In genomic region chrX:10485664-10486211, GRCm38 (mm10) we compare ENCODE assay signal across 8 mouse cellular contexts. TPM values are rescaled to one million over a fixed set of nuclear protein-coding genes. Genes with fewer than 3 reads are reported as not detected.
A peak's percentile ranks its signal among the peaks of the same experiment; 100 is the strongest.
DNase-seq lines count a peak whose midpoint lies in the region; ATAC-seq and TF ChIP-seq lines count a peak whose summit lies in the region.

No protein-coding gene starts in this region.

- WGBS in thymus, adult 2 months = 4% methylated on average over 27 of the region's 27 CpGs
- WGBS in embryonic facial prominence, embryonic 14.5 days = 17% methylated on average over 23 of the region's 27 CpGs
- 13% methylated on average over 27 of the region's 27 CpGs for whole genome bisulfite sequencing in heart, embryonic 10.5 days
- WGBS in kidney, embryonic 15.5 days = 12% methylated on average over 27 of the region's 27 CpGs
- WGBS in limb, embryonic 15.5 days = 22% methylated on average over 27 of the region's 27 CpGs

- no peaks in the 10 kb centered on the region for H3K9me3 ChIP-seq in embryonic facial prominence, embryonic 14.5 days (ENCODE audit: control insufficient read depth, low read length)
- no peaks in the 10 kb centered on the region for H3K9me3 ChIP-seq in heart, embryonic 10.5 days
- H3K9me3 ChIP-seq in kidney, embryonic 15.5 days (replicated peaks) = no peaks in the 10 kb centered on the region
- H3K9me3 ChIP-seq in limb, embryonic 15.5 days = no peaks in the 10 kb centered on the region

- no peaks in the 10 kb centered on the region for H3K27me3 ChIP-seq in thymus, adult 2 months (ENCODE audit: control insufficient read depth, insufficient read depth, low read length)
- no peaks in the 10 kb centered on the region for H3K27me3 ChIP-seq in embryonic facial prominence, embryonic 14.5 days (replicated peaks; ENCODE audit: control insufficient read depth, insufficient read depth, low read length)
- H3K27me3 ChIP-seq in heart, embryonic 10.5 days (ENCODE audit: insufficient read depth, poor library complexity, severe bottlenecking) = peaks cover 15% of the 10 kb centered on the region; the same call in 1 of the 2 replicates
- peaks cover 10% of the 10 kb centered on the region; the same call in 1 of the 2 replicates for H3K27me3 ChIP-seq in kidney, embryonic 15.5 days
- no peaks in the 10 kb centered on the region for H3K27me3 ChIP-seq in limb, embryonic 15.5 days
- H3K27me3 ChIP-seq in myocyte (ENCODE audit: control insufficient read depth, insufficient read depth, insufficient read length) = no peaks in the 10 kb centered on the region

- H3ac ChIP-seq in myocyte (ENCODE audit: control insufficient read depth, insufficient read length) = no peak overlapping the region

- no peak for TF ChIP-seq CTCF in thymus, adult 2 months (IDR thresholded peaks at IDR 0.05; ENCODE audit: borderline replicate concordance, control insufficient read depth, extremely low read depth, insufficient read depth, low read length, poor library complexity)

- peak overlapping the region; percentile 61 for H3K4me2 ChIP-seq in embryonic facial prominence, embryonic 14.5 days (ENCODE audit: low read depth, low read length)
- H3K4me2 ChIP-seq in kidney, embryonic 15.5 days = peak overlapping the region; percentile 71
- H3K4me2 ChIP-seq in limb, embryonic 15.5 days = peak overlapping the region; percentile 59
- H3K4me2 ChIP-seq in myocyte (ENCODE audit: low read depth) = peak overlapping the region; percentile 65

- ATAC-seq in embryonic facial prominence, embryonic 14.5 days (ENCODE audit: low read depth) = peak; percentile 85
- ATAC-seq in kidney, embryonic 15.5 days (replicated peaks; ENCODE audit: low FRiP score) = peak; percentile 87
- ATAC-seq in limb, embryonic 15.5 days (ENCODE audit: insufficient number of reproducible peaks, low FRiP score, low TSS enrichment, low read depth) = no peak

- H3K4me1 ChIP-seq in thymus, adult 2 months (replicated peaks; ENCODE audit: control insufficient read depth, insufficient read depth, low read length) = no peaks in the 10 kb centered on the region
- no peaks in the 10 kb centered on the region for H3K4me1 ChIP-seq in embryonic facial prominence, embryonic 14.5 days (ENCODE audit: control insufficient read depth, insufficient read depth, low read length)
- H3K4me1 ChIP-seq in heart, embryonic 10.5 days = no peaks in the 10 kb centered on the region
- H3K4me1 ChIP-seq in kidney, embryonic 15.5 days = no peaks in the 10 kb centered on the region
- H3K4me1 ChIP-seq in limb, embryonic 15.5 days = no peaks in the 10 kb centered on the region

- no peaks in the 10 kb centered on the region for H3K36me3 ChIP-seq in thymus, adult 2 months (ENCODE audit: control insufficient read depth, insufficient read depth, low read length)
- H3K36me3 ChIP-seq in embryonic facial prominence, embryonic 14.5 days (ENCODE audit: control insufficient read depth, insufficient read depth, low read length) = no peaks in the 10 kb centered on the region
- no peaks in the 10 kb centered on the region for H3K36me3 ChIP-seq in heart, embryonic 10.5 days
- no peaks in the 10 kb centered on the region for H3K36me3 ChIP-seq in kidney, embryonic 15.5 days
- H3K36me3 ChIP-seq in limb, embryonic 15.5 days = no peaks in the 10 kb centered on the region
- no peaks in the 10 kb centered on the region for H3K36me3 ChIP-seq in myocyte (ENCODE audit: control insufficient read depth, insufficient read depth)

- H3K27ac ChIP-seq in thymus, adult 2 months (ENCODE audit: control insufficient read depth, insufficient read depth, low read length) = no peak overlapping the region
- peak overlapping the region; percentile 48 for H3K27ac ChIP-seq in embryonic facial prominence, embryonic 14.5 days (replicated peaks; ENCODE audit: low read depth, low read length)
- H3K27ac ChIP-seq in heart, embryonic 10.5 days = peak overlapping the region; percentile 82
- no peak overlapping the region for H3K27ac ChIP-seq in kidney, embryonic 15.5 days
- no peak overlapping the region for H3K27ac ChIP-seq in limb, embryonic 15.5 days

- no peaks in the 10 kb centered on the region for H3K79me2 ChIP-seq in myocyte (ENCODE audit: control insufficient read depth, insufficient read depth)

- H3K9ac ChIP-seq in embryonic facial prominence, embryonic 14.5 days (ENCODE audit: low read depth, low read length) = peak overlapping the region; percentile 62
- peak overlapping the region; percentile 40 for H3K9ac ChIP-seq in kidney, embryonic 15.5 days
- peak overlapping the region; percentile 28; the same call in 1 of the 2 replicates for H3K9ac ChIP-seq in limb, embryonic 15.5 days

- H3K4me3 ChIP-seq in thymus, adult 2 months (ENCODE audit: control insufficient read depth, insufficient read depth, low read length) = peak overlapping the region; percentile 11; the same call in 1 of the 2 replicates
- peak overlapping the region; percentile 49 for H3K4me3 ChIP-seq in embryonic facial prominence, embryonic 14.5 days (ENCODE audit: low read depth, low read length)
- H3K4me3 ChIP-seq in heart, embryonic 10.5 days = peak overlapping the region; percentile 63
- H3K4me3 ChIP-seq in kidney, embryonic 15.5 days (replicated peaks) = peak overlapping the region; percentile 54
- H3K4me3 ChIP-seq in limb, embryonic 15.5 days = peak overlapping the region; percentile 50
- peak overlapping the region; percentile 24 for H3K4me3 ChIP-seq in myocyte

- peak; percentile 4 for DNase-seq in thymus, adult 2 months
- DNase-seq in thymus, postnatal 10 days (ENCODE audit: low spot score in 2 of 2) = no peak
- DNase-seq in embryonic facial prominence, embryonic 14.5 days (ENCODE audit: low spot score) = peak; percentile 65
- DNase-seq in heart, embryonic 10.5 days (ENCODE audit: low spot score) = peak; percentile 77
- DNase-seq in thymus, postnatal 36 days = peak; percentile 2 to 13

- no peak for TF ChIP-seq POLR2A in thymus, adult 2 months (IDR thresholded peaks at IDR 0.05; ENCODE audit: control insufficient read depth, extremely low read depth, insufficient read depth, low read length, poor library complexity)
- no peak for TF ChIP-seq POLR2A in myocyte (IDR thresholded peaks at IDR 0.05; ENCODE audit: insufficient read length, low read depth)

TF ChIP-seq in myocyte, 11 proteins besides CTCF, POLR2A, EP300 and RAD21:
- TF ChIP-seq REST (IDR thresholded peaks at IDR 0.05; ENCODE audit: insufficient read depth, insufficient read length) (no peak), USF1 (IDR thresholded peaks at IDR 0.05; ENCODE audit: low read depth) (no peak), SRF (IDR thresholded peaks at IDR 0.05; ENCODE audit: control insufficient read depth, insufficient read length, low read depth) (no peak)
TF ChIP-seq in myocyte: peak in this region for 0.

RNA-seq across cellular contexts. Expression of gene Tspan7, which starts 0.8 kb away (rescaled TPM):
- polyA plus RNA-seq in thymus, adult 2 months (2012; rRNA removed) = 15.8 and 23.4 TPM in 2 replicates
- polyA plus RNA-seq in embryonic facial prominence, embryonic 14.5 days (2014; fragmentation: Nextera tagmentation; extraction: Ambion mirVana) = 97.5 TPM in 2 replicates
- 65.2 and 72.4 TPM in 2 replicates for polyA plus RNA-seq in heart, embryonic 10.5 days (2016; fragmentation: Nextera tagmentation; extraction: Ambion mirVana)
- 102 and 105 TPM in 2 replicates for polyA plus RNA-seq in kidney, embryonic 15.5 days (2015; fragmentation: Nextera tagmentation; extraction: Ambion mirVana)
- polyA plus RNA-seq in limb, embryonic 15.5 days (2015; fragmentation: Nextera tagmentation; extraction: Ambion mirVana) = 70.9 and 84.0 TPM in 2 replicates
- 45.0 TPM for polyA plus RNA-seq in myocyte (2012; fragmentation: generic; extraction: Trizol)

Comparison
In these comparisons a context has a peak if more than half of its experiments do, and no peak if none do; other contexts are left out.
1. DNase-seq: peak in thymus, adult 2 months (single experiment), embryonic facial prominence, embryonic 14.5 days (single experiment), heart, embryonic 10.5 days (single experiment) and thymus, postnatal 36 days (2 of 2); none in thymus, postnatal 10 days (0 of 2).
2. H3K27ac ChIP-seq: peak in embryonic facial prominence, embryonic 14.5 days (single experiment) and heart, embryonic 10.5 days (single experiment); none in thymus, adult 2 months (single experiment), kidney, embryonic 15.5 days (single experiment) and limb, embryonic 15.5 days (single experiment).
3. H3K4me3 ChIP-seq: peak in every context shown above with its lines; median percentile 63 in heart, embryonic 10.5 days; 54 in kidney, embryonic 15.5 days; 50 in limb, embryonic 15.5 days; 49 in embryonic facial prominence, embryonic 14.5 days; 24 in myocyte; 11 in thymus, adult 2 months.
4. Peak in every context shown above with its lines, with median percentiles within 50 percentile points of each other: H3K4me2 ChIP-seq and H3K9ac ChIP-seq.